Mouse (Mus musculus) testis, adult 10 weeks (tissue): ENCODE measurements around the gene Lcn11. TPM values are rescaled to one million over a fixed set of nuclear protein-coding genes. Genes with fewer than 3 reads are reported as not detected.

Source experiments
- polyA plus RNA-seq: library from polyadenylated mRNA; stranded (reverse); fragments of 350-450 nt; fragmentation: Illumina TruSeq; extraction: RNeasy Lipid Tissue Mini Kit (QIAGEN cat#74804); gene quantifications from one replicate; pipeline ENCODE4 v1.2.3, GENCODE M21; 2014; ENCODE audit warnings: low read depth, low replicate concordance

Lcn11 gene
- polyA plus RNA-seq, result not detected

DNA sequence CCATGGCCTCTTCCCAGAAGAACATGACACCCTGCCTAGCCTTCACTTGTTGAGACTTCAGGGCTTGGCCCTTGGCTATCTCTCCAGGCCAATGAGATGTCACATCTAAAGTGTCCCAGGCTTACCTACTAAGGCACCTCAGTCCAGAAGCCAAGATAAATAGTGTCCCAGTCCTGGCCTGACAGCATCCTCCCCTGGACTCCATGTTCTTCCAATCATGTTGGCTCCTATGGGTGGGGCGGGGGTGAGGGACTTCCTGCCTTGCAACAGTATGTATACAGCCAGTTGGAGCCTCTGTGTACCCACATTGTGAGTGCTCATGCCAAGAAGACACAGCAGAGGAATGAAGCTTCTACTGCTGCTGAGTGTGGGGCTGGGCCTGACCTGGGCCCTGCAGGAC lies at the start of gene Lcn11:
Gene Lcn11, plus strand, starts transcription at position 301 of the 400 bp plus-strand sequence.

DNA sequence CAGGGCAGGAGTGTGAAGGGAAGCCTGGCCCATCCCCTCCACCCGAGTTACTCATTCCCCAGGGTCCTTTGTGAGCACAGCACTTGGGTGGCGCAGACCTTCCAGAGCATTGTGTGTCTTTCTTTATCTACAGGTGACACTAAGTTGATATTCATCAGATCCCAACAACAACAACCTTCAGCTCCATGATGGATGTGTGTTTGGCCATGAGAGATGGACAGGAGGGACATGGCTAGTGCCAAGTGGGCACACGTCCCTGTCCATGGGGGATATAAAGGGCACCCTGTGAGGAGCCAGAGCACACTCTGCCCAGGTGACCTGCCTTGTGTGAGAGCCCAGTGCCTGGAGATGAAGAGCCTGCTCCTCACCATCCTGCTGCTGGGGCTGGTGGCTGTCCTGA lies 40.1 kb upstream of the Lcn11 start, which contains the start of gene Obp2b:
Gene Obp2b, plus strand, starts transcription at position 301 of the 400 bp plus-strand sequence.

DNA sequence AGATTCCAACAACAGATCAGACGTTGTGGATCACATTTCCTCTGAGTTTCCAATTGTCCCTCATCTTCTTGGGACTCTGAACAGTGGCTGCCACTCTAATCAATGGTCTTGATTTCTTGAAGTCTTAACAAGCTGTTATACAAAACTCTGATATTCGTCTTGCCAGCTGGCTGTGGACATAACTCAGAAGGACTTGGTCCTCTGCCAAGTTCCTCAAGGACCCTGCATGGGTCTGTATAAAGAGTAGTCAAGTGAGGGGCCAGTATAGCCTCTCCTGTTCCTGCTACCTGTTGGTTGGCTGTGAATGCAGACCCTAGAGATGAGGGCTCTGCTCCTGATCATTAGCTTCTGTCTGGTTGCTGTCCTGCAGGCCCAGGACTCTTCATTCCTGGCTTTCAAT lies 11.5 kb upstream of the Lcn11 start, which contains the start of gene Lcn3:
Gene Lcn3, plus strand, starts transcription at position 301 of the 400 bp plus-strand sequence.

DNA sequence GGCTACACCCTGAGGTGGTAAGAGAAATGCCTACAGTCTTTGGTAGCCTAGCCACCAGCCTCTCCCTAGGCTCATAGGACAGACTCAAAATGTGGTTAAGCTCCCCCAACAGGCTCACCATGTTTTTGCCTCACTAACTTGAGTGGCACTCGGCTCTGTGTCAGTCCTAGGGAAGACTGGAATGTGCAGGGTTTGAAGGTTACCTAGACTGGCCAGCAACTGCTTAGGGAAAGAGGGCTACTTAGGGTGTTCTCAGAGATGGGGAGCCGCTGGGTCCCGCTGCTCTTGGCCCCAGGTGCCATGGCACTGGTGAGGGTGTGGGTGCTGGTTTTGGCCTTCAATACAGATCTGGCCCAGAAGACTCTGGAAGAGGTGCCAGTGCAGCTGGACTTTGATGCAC lies 5.1 kb downstream of the Lcn11 start, which contains the start of gene Gm13539:
Gene Gm13539, plus strand, starts transcription at position 301 of the 400 bp plus-strand sequence.

DNA sequence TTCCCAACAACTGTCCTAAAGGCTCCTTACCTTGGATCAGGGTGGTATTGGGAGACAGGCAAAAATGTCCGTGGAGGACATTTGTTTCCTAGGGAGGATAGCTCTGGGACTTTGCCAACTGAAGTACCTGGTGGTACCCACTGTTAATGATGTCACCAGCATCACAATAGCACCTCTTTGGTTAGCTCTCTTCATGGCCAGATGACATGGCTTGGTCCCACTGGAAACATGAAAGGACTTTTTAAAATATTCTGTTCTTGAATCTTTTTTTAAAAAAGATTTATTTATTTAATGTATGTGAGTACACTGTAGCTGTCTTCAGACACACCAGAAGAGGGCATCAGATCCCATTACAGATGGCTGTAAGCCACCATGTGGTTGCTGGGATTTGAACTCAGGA lies 38.9 kb downstream of the Lcn11 start, which contains the start of gene Glt6d1:
Gene Glt6d1, minus strand, starts transcription at position 101 of the 400 bp plus-strand sequence.

DNA sequence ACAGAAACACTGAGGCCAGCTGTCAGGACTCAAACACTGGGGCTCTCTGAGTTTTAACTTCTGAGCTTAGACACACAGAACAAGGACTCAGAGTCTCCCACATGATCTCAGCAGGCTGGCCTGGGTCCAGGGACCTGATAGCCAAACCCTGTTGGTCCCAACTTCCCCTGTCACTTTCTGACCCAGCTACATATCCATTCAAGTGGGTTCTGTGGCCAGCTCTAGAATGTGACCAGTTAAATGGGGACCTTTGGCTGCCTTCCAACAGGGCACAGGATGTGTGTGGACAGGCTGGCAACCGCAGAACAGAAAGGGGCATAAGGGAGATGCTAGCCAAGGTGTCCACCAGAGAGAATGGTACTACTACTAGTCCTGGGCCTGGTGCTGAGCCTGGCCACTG lies 46.0 kb downstream of the Lcn11 start, which contains the start of gene Lcn9:
Gene Lcn9, plus strand, starts transcription at position 348 of the 400 bp plus-strand sequence.

Other genes starting within 250 kb of the Lcn11 start
- 1.1 TPM for gene Traf2, start 230.1 kb upstream of the Lcn11 start, polyA plus RNA-seq
- gene Edf1, start 219.2 kb upstream of the Lcn11 start, polyA plus RNA-seq, result 3.7 TPM
- 1.2 TPM for gene Mamdc4, start 202.2 kb upstream of the Lcn11 start, polyA plus RNA-seq
- gene Phpt1, start 201.8 kb upstream of the Lcn11 start, polyA plus RNA-seq, result 3.4 TPM
- not detected for gene Ajm1, start 195.3 kb upstream of the Lcn11 start, polyA plus RNA-seq
- gene Rabl6, start 168.5 kb upstream of the Lcn11 start, polyA plus RNA-seq, result 25.0 TPM
- 88.5 TPM for gene Ccdc183, start 159.3 kb upstream of the Lcn11 start, polyA plus RNA-seq
- 2.3 TPM for gene Tmem141, start 155.0 kb upstream of the Lcn11 start, polyA plus RNA-seq
- not detected for gene Fcna, start 149.0 kb upstream of the Lcn11 start, polyA plus RNA-seq
- gene Lcn8, start 123.9 kb upstream of the Lcn11 start, polyA plus RNA-seq, result not detected
- not detected for gene Lcn5, start 119.1 kb upstream of the Lcn11 start, polyA plus RNA-seq
- gene Lcn6, start 100.2 kb upstream of the Lcn11 start, polyA plus RNA-seq, result not detected
- gene Lcn10, start 94.3 kb upstream of the Lcn11 start, polyA plus RNA-seq, result not detected
- not detected for gene Obp2a, start 77.0 kb upstream of the Lcn11 start, polyA plus RNA-seq
- gene Bmyc, start 70.3 kb upstream of the Lcn11 start, polyA plus RNA-seq, result 1.2 TPM
- not detected for gene Obp2b, start 40.0 kb upstream of the Lcn11 start, polyA plus RNA-seq
- not detected for gene Lcn3, start 11.4 kb upstream of the Lcn11 start, polyA plus RNA-seq
- gene Gm13539, start 5.2 kb downstream of the Lcn11 start, polyA plus RNA-seq, result 3.1 TPM
- gene Glt6d1, start 38.8 kb downstream of the Lcn11 start, polyA plus RNA-seq, result 58.7 TPM
- not detected for gene Lcn9, start 46.1 kb downstream of the Lcn11 start, polyA plus RNA-seq
- not detected for gene Sohlh1, start 70.2 kb downstream of the Lcn11 start, polyA plus RNA-seq
- gene Kcnt1, start 86.7 kb downstream of the Lcn11 start, polyA plus RNA-seq, result 0.46 TPM
- gene Camsap1, start 206.3 kb downstream of the Lcn11 start, polyA plus RNA-seq, result 180 TPM
- gene Ubac1, start 244.7 kb downstream of the Lcn11 start, polyA plus RNA-seq, result 49.7 TPM